10 mouse cellular contexts compared by ENCODE assay signal in the genomic region with DNA sequence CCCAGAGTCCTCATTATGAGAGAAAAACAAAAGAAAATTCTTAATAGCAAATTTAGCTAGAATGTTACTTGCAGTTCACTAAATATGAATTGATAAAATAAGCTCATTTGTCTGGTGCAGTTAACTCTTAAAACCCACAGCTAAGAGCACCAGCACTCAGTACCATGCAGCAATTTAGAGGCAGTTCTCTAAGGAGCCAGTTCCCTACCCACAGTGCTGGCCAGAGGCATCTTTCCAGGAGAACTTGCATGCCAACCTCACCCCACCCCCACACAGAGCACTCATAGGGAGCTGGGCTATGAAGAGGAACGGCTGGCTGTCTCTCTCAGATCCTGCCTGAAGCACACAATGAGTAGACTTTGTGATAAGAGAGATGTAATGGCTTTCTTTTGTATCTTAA. TPM values are rescaled to one million over a fixed set of nuclear protein-coding genes. Genes with fewer than 3 reads are reported as not detected.
DNase-seq lines count a peak whose midpoint lies in the region; ATAC-seq and TF ChIP-seq lines count a peak whose summit lies in the region.
"Had no signal": no experiment of that assay in that cellular context is flagged by ENCODE, and none has a peak within 500 bp of the region (broad histone marks: within the 10 kb centered on the region; RNA-seq: fewer than 3 reads in every experiment).

No protein-coding gene starts in this region.

- no peak overlapping the region for H3K4me3 ChIP-seq in lung, postnatal 0 days (ENCODE audit: low read depth, low read length)
- H3K4me3 ChIP-seq: liver, embryonic 13.5 days had no signal

- ATAC-seq in cerebellum, adult (ENCODE audit: insufficient number of reproducible peaks, low FRiP score, low TSS enrichment): no peak
- no peak for ATAC-seq in lung, postnatal 0 days

- no peak overlapping the region for H3K4me2 ChIP-seq in lung, postnatal 0 days (replicated peaks; ENCODE audit: low read depth, low read length)
- H3K4me2 ChIP-seq: liver, embryonic 13.5 days had no signal

- TF ChIP-seq EP300 in lung, postnatal 0 days (IDR thresholded peaks at IDR 0.05): no peak

- WGBS in lung, postnatal 0 days: 8% methylated on average over 1 of the region's 1 CpGs

- H3K27me3 ChIP-seq in lung, postnatal 0 days (replicated peaks; ENCODE audit: insufficient read depth, low read length): no peaks in the 10 kb centered on the region
- H3K27me3 ChIP-seq: liver, embryonic 13.5 days had no signal

- no peaks in the 10 kb centered on the region for H3K4me1 ChIP-seq in lung, postnatal 0 days (ENCODE audit: insufficient read depth, low read depth, low read length)
- H3K4me1 ChIP-seq: liver, embryonic 13.5 days had no signal

- no peak for TF ChIP-seq CTCF in lung, postnatal 0 days (IDR thresholded peaks at IDR 0.05)

- H3K9me3 ChIP-seq in lung, postnatal 0 days (ENCODE audit: low read length): no peaks in the 10 kb centered on the region
- H3K9me3 ChIP-seq: liver, embryonic 13.5 days had no signal

- H3K9ac ChIP-seq in lung, postnatal 0 days (replicated peaks; ENCODE audit: low read depth): no peak overlapping the region
- H3K9ac ChIP-seq: liver, embryonic 13.5 days had no signal

- peak; percentile 29 to 57 for DNase-seq in cerebellum, postnatal 25 days
- peak; percentile 16 for DNase-seq in lung, postnatal 36 days
- no peak for DNase-seq in lung, postnatal 0 days (ENCODE audit: low spot score)
- peak; percentile 53 for DNase-seq in layer of hippocampus, adult 9-11 months
- DNase-seq in right cerebral cortex, postnatal 4 days: peak; percentile 52
- DNase-seq in B cell, adult 2 months: no peak
- DNase-seq in natural killer cell, adult 2 months (ENCODE audit: low spot score in 2 of 2): no peak
- DNase-seq: liver, embryonic 13.5 days had no signal

- no peak overlapping the region for H3K27ac ChIP-seq in lung, postnatal 0 days (ENCODE audit: low read length)
- H3K27ac ChIP-seq: liver, embryonic 13.5 days had no signal

- no peaks in the 10 kb centered on the region for H3K36me3 ChIP-seq in lung, postnatal 0 days (ENCODE audit: insufficient read depth, low read length)
- H3K36me3 ChIP-seq: liver, embryonic 13.5 days had no signal

RNA-seq across cellular contexts. Expression of gene Myh2, which starts 17.7 kb away (rescaled TPM):
- polyA plus RNA-seq in lung, postnatal 0 days (2015; fragmentation: Nextera tagmentation; extraction: Ambion mirVana): not detected in 2 replicates
- polyA plus RNA-seq: heart, embryonic 14.5 days; liver, embryonic 13.5 days had no signal

RNA-seq across cellular contexts. Expression of gene Myh1, which starts 46.7 kb away (rescaled TPM):
- polyA plus RNA-seq in lung, postnatal 0 days (2015; fragmentation: Nextera tagmentation; extraction: Ambion mirVana): 0.02 TPM in 1 of 2 replicates, not detected in the other

Comparison
In these comparisons a context has a peak if more than half of its experiments do, and no peak if none do; other contexts are left out.
1. DNase-seq: peak in cerebellum, postnatal 25 days (2 of 2), lung, postnatal 36 days (single experiment), layer of hippocampus, adult 9-11 months (single experiment) and right cerebral cortex, postnatal 4 days (single experiment); none in lung, postnatal 0 days (single experiment), B cell, adult 2 months (0 of 2) and natural killer cell, adult 2 months (0 of 2).